20 mouse cellular contexts compared by ENCODE assay signal in the genomic region with DNA sequence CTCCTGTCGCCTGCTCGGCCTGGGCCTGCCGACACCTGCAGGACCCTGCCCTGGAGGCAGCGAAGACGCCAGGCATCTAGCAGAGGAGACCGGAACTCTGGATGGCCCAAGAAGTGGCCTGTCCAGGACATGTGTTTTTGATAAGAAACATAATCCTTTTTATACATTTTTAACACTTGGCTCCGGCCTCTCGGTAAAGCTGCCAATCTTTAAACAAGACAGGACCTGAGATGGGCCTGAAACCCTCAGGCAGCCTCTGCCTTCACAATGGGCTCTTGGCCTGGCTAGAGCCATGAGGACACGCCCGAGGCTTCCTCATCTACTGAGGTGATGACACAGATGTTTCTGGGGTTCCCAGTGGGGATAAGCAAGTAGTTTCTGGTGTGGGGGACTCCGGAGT. TPM values are rescaled to one million over a fixed set of nuclear protein-coding genes. Genes with fewer than 3 reads are reported as not detected.
DNase-seq lines count a peak whose midpoint lies in the region; ATAC-seq lines count a peak whose summit lies in the region.
"Had no signal": no experiment of that assay in that cellular context is flagged by ENCODE, and none has a peak within 500 bp of the region (broad histone marks: within the 10 kb centered on the region; RNA-seq: fewer than 3 reads in every experiment).

No protein-coding gene starts in this region.

- no peak overlapping the region for H3K4me2 ChIP-seq in forebrain, embryonic 12.5 days
- no peak overlapping the region for H3K4me2 ChIP-seq in forebrain, embryonic 13.5 days
- no peak overlapping the region for H3K4me2 ChIP-seq in neural tube, embryonic 15.5 days
- H3K4me2 ChIP-seq in embryonic facial prominence, embryonic 14.5 days (ENCODE audit: low read depth, low read length): no peak overlapping the region
- no peak overlapping the region for H3K4me2 ChIP-seq in limb, embryonic 15.5 days
- H3K4me2 ChIP-seq: forebrain, embryonic 15.5 days; heart, embryonic 11.5 days; liver, embryonic 15.5 days; midbrain, embryonic 11.5 days had no signal

- DNase-seq in neural tube, embryonic 10.5 days (ENCODE audit: extremely low spot score, low spot score): no peak
- peak; percentile 44 for DNase-seq in embryonic facial prominence, embryonic 14.5 days (ENCODE audit: low spot score)
- DNase-seq in heart, postnatal 25 days (ENCODE audit: low spot score): no peak
- DNase-seq in thymus, postnatal 10 days (ENCODE audit: low spot score in 2 of 2): no peak
- DNase-seq: adrenal gland, adult 8-10 months; gastrocnemius, postnatal 14 days; heart, adult 11 months; layer of hippocampus, postnatal 36 days; liver had no signal

- H3K4me1 ChIP-seq in forebrain, embryonic 12.5 days: peaks cover 4% of the 10 kb centered on the region; the same call in 1 of the 2 replicates
- no peaks in the 10 kb centered on the region for H3K4me1 ChIP-seq in forebrain, embryonic 13.5 days
- H3K4me1 ChIP-seq in neural tube, embryonic 15.5 days: no peaks in the 10 kb centered on the region
- peaks cover 24% of the 10 kb centered on the region for H3K4me1 ChIP-seq in embryonic facial prominence, embryonic 14.5 days (ENCODE audit: control insufficient read depth, insufficient read depth, low read length)
- H3K4me1 ChIP-seq in limb, embryonic 15.5 days: peaks cover 31% of the 10 kb centered on the region
- H3K4me1 ChIP-seq: liver, embryonic 15.5 days had no signal

- no peak overlapping the region for H3K4me3 ChIP-seq in forebrain, embryonic 12.5 days (replicated peaks)
- H3K4me3 ChIP-seq in forebrain, embryonic 13.5 days: no peak overlapping the region
- H3K4me3 ChIP-seq in neural tube, embryonic 15.5 days (replicated peaks): no peak overlapping the region
- H3K4me3 ChIP-seq in embryonic facial prominence, embryonic 14.5 days (ENCODE audit: low read depth, low read length): no peak overlapping the region
- no peak overlapping the region for H3K4me3 ChIP-seq in limb, embryonic 15.5 days
- H3K4me3 ChIP-seq: forebrain, embryonic 15.5 days; layer of hippocampus, adult 2 months; liver, embryonic 15.5 days had no signal

- H3K27me3 ChIP-seq in forebrain, embryonic 12.5 days: no peaks in the 10 kb centered on the region
- H3K27me3 ChIP-seq in forebrain, embryonic 13.5 days: no peaks in the 10 kb centered on the region
- H3K27me3 ChIP-seq in neural tube, embryonic 15.5 days (replicated peaks): no peaks in the 10 kb centered on the region
- no peaks in the 10 kb centered on the region for H3K27me3 ChIP-seq in embryonic facial prominence, embryonic 14.5 days (replicated peaks; ENCODE audit: control insufficient read depth, insufficient read depth, low read length)
- H3K27me3 ChIP-seq in limb, embryonic 15.5 days: no peaks in the 10 kb centered on the region
- H3K27me3 ChIP-seq: forebrain, embryonic 15.5 days; liver, embryonic 15.5 days had no signal

- H3K9ac ChIP-seq in forebrain, embryonic 12.5 days: no peak overlapping the region
- no peak overlapping the region for H3K9ac ChIP-seq in forebrain, embryonic 13.5 days
- 0 out of 2 replicates have a peak overlapping the region, but pooled peaks have one; percentile 21 for H3K9ac ChIP-seq in neural tube, embryonic 15.5 days (replicated peaks)
- H3K9ac ChIP-seq in embryonic facial prominence, embryonic 14.5 days (ENCODE audit: low read depth, low read length): no peak overlapping the region
- H3K9ac ChIP-seq in limb, embryonic 15.5 days: no peak overlapping the region
- H3K9ac ChIP-seq: forebrain, embryonic 15.5 days; liver, embryonic 15.5 days had no signal

- peaks cover 50% of the 10 kb centered on the region for H3K36me3 ChIP-seq in forebrain, embryonic 12.5 days (replicated peaks)
- H3K36me3 ChIP-seq in forebrain, embryonic 13.5 days (ENCODE audit: poor library complexity, severe bottlenecking): peaks cover 61% of the 10 kb centered on the region
- H3K36me3 ChIP-seq in neural tube, embryonic 15.5 days: peaks cover 50% of the 10 kb centered on the region
- H3K36me3 ChIP-seq in embryonic facial prominence, embryonic 14.5 days (ENCODE audit: control insufficient read depth, insufficient read depth, low read length): peaks cover 37% of the 10 kb centered on the region; the same call in 1 of the 2 replicates
- peaks cover 59% of the 10 kb centered on the region for H3K36me3 ChIP-seq in limb, embryonic 15.5 days

- 89% methylated on average over 11 of the region's 11 CpGs for WGBS in forebrain, embryonic 12.5 days
- WGBS in forebrain, embryonic 13.5 days: 92% methylated on average over 11 of the region's 11 CpGs
- WGBS in neural tube, embryonic 15.5 days: 96% methylated on average over 11 of the region's 11 CpGs
- WGBS in embryonic facial prominence, embryonic 14.5 days: 56% methylated on average over 11 of the region's 11 CpGs
- WGBS in limb, embryonic 15.5 days: 53% methylated on average over 11 of the region's 11 CpGs

- H3K27ac ChIP-seq in forebrain, embryonic 12.5 days: peak overlapping the region; percentile 46; the same call in 1 of the 2 replicates
- H3K27ac ChIP-seq in forebrain, embryonic 13.5 days: no peak overlapping the region
- no peak overlapping the region for H3K27ac ChIP-seq in neural tube, embryonic 15.5 days (replicated peaks)
- H3K27ac ChIP-seq in embryonic facial prominence, embryonic 14.5 days (replicated peaks; ENCODE audit: low read depth, low read length): peak overlapping the region; percentile 3; the same call in 1 of the 2 replicates
- peak overlapping the region; percentile 43; the same call in 1 of the 2 replicates for H3K27ac ChIP-seq in limb, embryonic 15.5 days
- H3K27ac ChIP-seq: forebrain, embryonic 15.5 days; layer of hippocampus, adult 2 months; liver, embryonic 15.5 days had no signal

- no peaks in the 10 kb centered on the region for H3K9me3 ChIP-seq in forebrain, embryonic 12.5 days
- no peaks in the 10 kb centered on the region for H3K9me3 ChIP-seq in forebrain, embryonic 13.5 days (replicated peaks)
- no peaks in the 10 kb centered on the region for H3K9me3 ChIP-seq in neural tube, embryonic 15.5 days (replicated peaks)
- no peaks in the 10 kb centered on the region for H3K9me3 ChIP-seq in embryonic facial prominence, embryonic 14.5 days (ENCODE audit: control insufficient read depth, low read length)
- no peaks in the 10 kb centered on the region for H3K9me3 ChIP-seq in limb, embryonic 15.5 days
- H3K9me3 ChIP-seq: forebrain, embryonic 15.5 days; G1E; liver, embryonic 15.5 days had no signal

- intact Hi-C loops in heart, postnatal 25 days (cut with DNase I): loop anchor here (2.0 kb wide), 1 partner anchor 70 kb away; no protein-coding TSS in a partner anchor

- ATAC-seq in forebrain, embryonic 12.5 days (ENCODE audit: low FRiP score): no peak
- no peak for ATAC-seq in forebrain, embryonic 13.5 days
- ATAC-seq in neural tube, embryonic 15.5 days (ENCODE audit: low FRiP score): no peak
- no peak for ATAC-seq in embryonic facial prominence, embryonic 14.5 days (ENCODE audit: low read depth)
- no peak for ATAC-seq in limb, embryonic 15.5 days (ENCODE audit: insufficient number of reproducible peaks, low FRiP score, low TSS enrichment, low read depth)
- ATAC-seq: intestine, postnatal 0 days had no signal

RNA-seq across cellular contexts. Expression of gene Tcp11, which starts 19.8 kb away (rescaled TPM):
- polyA plus RNA-seq in forebrain, embryonic 12.5 days (2016; fragmentation: Nextera tagmentation; extraction: Ambion mirVana): 1.1 and 1.6 TPM in 2 replicates
- 1.4 TPM in 2 replicates for polyA plus RNA-seq in forebrain, embryonic 13.5 days (2015; fragmentation: Nextera tagmentation; extraction: Ambion mirVana)
- 1.4 and 1.8 TPM in 2 replicates for polyA plus RNA-seq in neural tube, embryonic 15.5 days (2015; fragmentation: Nextera tagmentation; extraction: Ambion mirVana)
- polyA plus RNA-seq in embryonic facial prominence, embryonic 14.5 days (2014; fragmentation: Nextera tagmentation; extraction: Ambion mirVana): 1.4 and 2.4 TPM in 2 replicates
- 1.5 TPM in 2 replicates for polyA plus RNA-seq in limb, embryonic 15.5 days (2015; fragmentation: Nextera tagmentation; extraction: Ambion mirVana)
- total RNA-seq in heart, postnatal 25 days (2021): not detected
- total RNA-seq: G1E; gastrocnemius, postnatal 14 days had no signal
- polyA plus RNA-seq: G1E had no signal

Comparison
In these comparisons a context has a peak if more than half of its experiments do, and no peak if none do; other contexts are left out.
1. H3K27ac ChIP-seq: peak in forebrain, embryonic 12.5 days (single experiment), embryonic facial prominence, embryonic 14.5 days (single experiment) and limb, embryonic 15.5 days (single experiment); none in forebrain, embryonic 13.5 days (single experiment) and neural tube, embryonic 15.5 days (single experiment).